Mouse (Mus musculus) intestine, embryonic 14.5 days (tissue): Measurements from ENCODE around the gene Lyplal1. TPM values are rescaled to one million over a fixed set of nuclear protein-coding genes. Genes with fewer than 3 reads are reported as not detected.

Experiments
- ATAC-seq: fragments of 200-750 bp; cut with Nextera tagmentation; replicated peaks from 2 replicates; pipeline ENCODE4 v1.8.0; 2017; ENCODE audit warnings: low read depth, moderate number of reproducible peaks, moderate TSS enrichment, moderate library complexity; ENCODE audit not compliant: low FRiP score, low TSS enrichment
- DNase-seq: peaks from one replicate; pipeline ENCODE4 v3.0.0-alpha.2; 2018; ENCODE audit warnings: low spot score
- H3K27ac ChIP-seq: fragments of 300-500 bp; sonication (generic); 2 replicates; pipeline ENCODE4 v1.5.1; 2014; ENCODE audit warnings: low read depth, mild to moderate bottlenecking, control low read depth
- H3K27me3 ChIP-seq: fragments of 300-500 bp; sonication (generic); replicated peaks from 2 replicates; pipeline ENCODE4 v1.6.1; 2014; ENCODE audit warnings: low read length, control low read depth; ENCODE audit not compliant: control insufficient read depth, insufficient read depth
- H3K36me3 ChIP-seq: fragments of 300-500 bp; sonication (generic); 2 replicates; pipeline ENCODE4 v1.6.1; 2014; ENCODE audit warnings: low read length, control low read depth; ENCODE audit not compliant: control insufficient read depth, insufficient read depth
- H3K4me1 ChIP-seq: fragments of 300-500 bp; sonication (generic); replicated peaks from 2 replicates; pipeline ENCODE4 v1.6.1; 2014; ENCODE audit warnings: low read length, control low read depth, mixed read lengths; ENCODE audit not compliant: control insufficient read depth, insufficient read depth
- H3K4me2 ChIP-seq: fragments of 300-500 bp; sonication (generic); 2 replicates; pipeline ENCODE4 v1.6.1; 2014; ENCODE audit warnings: low read length
- H3K4me3 ChIP-seq: fragments of 300-500 bp; sonication (generic); 2 replicates; pipeline ENCODE4 v1.5.1; 2014; ENCODE audit warnings: low read depth, low read length, control low read depth, mixed read lengths
- H3K9ac ChIP-seq: fragments of 300-500 bp; sonication (generic); 2 replicates; pipeline ENCODE4 v1.6.1; 2014; ENCODE audit warnings: mild to moderate bottlenecking, low read length
- H3K9me3 ChIP-seq: fragments of 300-500 bp; sonication (generic); 2 replicates; pipeline ENCODE4 v1.6.1; 2016; ENCODE audit warnings: low read length, control low read depth; ENCODE audit not compliant: control insufficient read depth
- WGBS: fragments of 180-500 bp; shearing (Covaris S2); extraction: QIAGEN DNeasy Blood & Tissue Kit; methylation state at CpG from one replicate; pipeline ENCODE4 v1.1.7; 2014; 5-methylcytosine and 5-hydroxymethylcytosine counted together
- polyA plus RNA-seq: library from polyadenylated mRNA; unstranded; fragments of >200 nt; fragmentation: Nextera tagmentation; extraction: Ambion mirVana; gene quantifications from 2 replicates; pipeline ENCODE4 v1.2.1, GENCODE M21; 2014

Gene Lyplal1
- polyA plus RNA-seq, 1 experiment from 2014 or later: 16.8 TPM

- Histone ChIP-seq H3K9me3 (no peaks in the 10 kb centered on the region), H3K36me3 (no peaks in the 10 kb centered on the region), H3K4me3 (no peak overlapping the region), H3K4me1 (no peaks in the 10 kb centered on the region), H3K4me2 (no peak overlapping the region), H3K27ac (no peak overlapping the region), H3K27me3 (no peaks in the 10 kb centered on the region), H3K9ac (no peak overlapping the region)
- ATAC-seq (no peak), DNase-seq (no peak)
- 82% methylated on average over 3 of the region's 3 CpGs for WGBS
Measured at GRCm38 (mm10) chr1:186131465-186131864, 14.4 kb upstream of the Lyplal1 start.

DNA sequence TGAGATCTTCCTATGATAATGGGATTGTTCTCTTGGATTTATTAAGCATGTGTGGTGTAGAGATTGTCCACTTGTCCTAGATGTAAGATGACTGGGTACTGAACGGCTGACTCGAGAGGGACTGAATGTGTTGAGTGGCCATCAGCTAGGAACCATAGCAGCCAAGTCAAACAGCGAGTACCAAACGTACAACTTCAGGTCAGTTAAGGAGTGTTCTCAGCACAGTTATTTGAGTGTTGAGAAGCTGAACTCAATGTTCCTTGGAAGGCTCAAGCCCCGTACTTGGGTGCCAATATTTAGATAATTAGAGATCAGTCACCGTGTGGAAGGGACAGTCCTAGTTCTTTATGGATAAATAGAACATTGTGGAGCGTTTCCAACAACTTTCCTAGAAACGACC is 11.8 kb upstream of the Lyplal1 start:
- WGBS: 91% methylated on average over 8 of the region's 8 CpGs
- no peak overlapping the region for H3K4me3 ChIP-seq
- no peaks in the 10 kb centered on the region for H3K9me3 ChIP-seq
- H3K27ac ChIP-seq: no peak overlapping the region
- no peaks in the 10 kb centered on the region for H3K27me3 ChIP-seq
- DNase-seq (no peak), ATAC-seq (no peak)
- no peaks in the 10 kb centered on the region for H3K36me3 ChIP-seq
- H3K4me2 ChIP-seq: no peak overlapping the region
- H3K9ac ChIP-seq: no peak overlapping the region
- H3K4me1 ChIP-seq: no peaks in the 10 kb centered on the region

GRCm38 (mm10) chr1:186126313-186126862 is 9.3 kb upstream of the Lyplal1 start:
- no peaks in the 10 kb centered on the region for H3K36me3 ChIP-seq

GRCm38 (mm10) chr1:186123690-186124089 is 6.6 kb upstream of the Lyplal1 start:
- no peak overlapping the region for H3K27ac ChIP-seq
- no peak overlapping the region for H3K9ac ChIP-seq
- H3K4me2 ChIP-seq: no peak overlapping the region
- H3K4me3 ChIP-seq: no peak overlapping the region
- ATAC-seq: no peak
- H3K9me3 ChIP-seq: no peaks in the 10 kb centered on the region
- no peaks in the 10 kb centered on the region for H3K36me3 ChIP-seq
- H3K4me1 ChIP-seq: no peaks in the 10 kb centered on the region
- DNase-seq: no peak
- H3K27me3 ChIP-seq: no peaks in the 10 kb centered on the region

More at GRCm38 (mm10) chr1:186126313-186126862, 9.3 kb upstream of the Lyplal1 start:
- Histone ChIP-seq H3K4me2 (no peak overlapping the region), H3K27ac (no peak overlapping the region), H3K27me3 (no peaks in the 10 kb centered on the region), H3K4me3 (no peak overlapping the region), H3K9me3 (no peaks in the 10 kb centered on the region), H3K9ac (no peak overlapping the region), H3K4me1 (no peaks in the 10 kb centered on the region)
- no peak for ATAC-seq
- no peak for DNase-seq
- WGBS: 64% methylated on average over 6 of the region's 6 CpGs

DNA sequence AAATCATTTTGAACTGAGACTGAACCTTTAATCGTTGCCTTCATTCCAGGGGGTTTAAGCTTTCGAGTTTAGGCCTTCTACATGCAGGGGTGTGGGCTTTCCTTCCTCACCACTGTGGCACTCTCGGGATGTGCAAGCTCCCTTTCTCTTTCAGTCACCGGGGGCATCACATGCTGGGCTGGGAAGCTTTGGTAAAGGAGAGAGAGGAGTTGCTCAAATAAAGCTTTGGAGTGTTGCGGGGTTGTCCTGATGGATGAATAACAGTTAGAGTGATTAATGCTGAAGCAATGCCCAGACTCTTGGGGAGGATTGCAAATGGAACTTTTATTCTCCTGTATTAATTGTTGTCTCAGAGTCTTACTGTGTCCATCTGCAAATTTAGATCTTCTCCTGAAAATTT is 2.7 kb upstream of the Lyplal1 start:
- Histone ChIP-seq H3K27ac (no peak overlapping the region), H3K9ac (no peak overlapping the region), H3K9me3 (no peaks in the 10 kb centered on the region), H3K4me1 (peaks cover 3% of the 10 kb centered on the region; the same call in 1 of the 2 replicates), H3K27me3 (no peaks in the 10 kb centered on the region), H3K4me2 (no peak overlapping the region), H3K4me3 (no peak overlapping the region), H3K36me3 (no peaks in the 10 kb centered on the region)
- no peak for ATAC-seq
- WGBS: 51% methylated on average over 5 of the region's 5 CpGs
- no peak for DNase-seq

- Histone ChIP-seq H3K36me3 (no peaks in the 10 kb centered on the region), H3K4me2 (peak overlapping the region; percentile 75), H3K9ac (peak overlapping the region; percentile 71; the same call in 1 of the 2 replicates), H3K4me3 (peak overlapping the region; percentile 65; the same call in 1 of the 2 replicates), H3K27me3 (no peaks in the 10 kb centered on the region), H3K27ac (no peak overlapping the region), H3K9me3 (no peaks in the 10 kb centered on the region), H3K4me1 (peaks cover 3% of the 10 kb centered on the region; the same call in 1 of the 2 replicates)
- WGBS: 78% methylated on average over 7 of the region's 7 CpGs
- no peak for ATAC-seq
- DNase-seq: no peak
Measured at GRCm38 (mm10) chr1:186116086-186116600, 967 bp downstream of the Lyplal1 start.

DNA sequence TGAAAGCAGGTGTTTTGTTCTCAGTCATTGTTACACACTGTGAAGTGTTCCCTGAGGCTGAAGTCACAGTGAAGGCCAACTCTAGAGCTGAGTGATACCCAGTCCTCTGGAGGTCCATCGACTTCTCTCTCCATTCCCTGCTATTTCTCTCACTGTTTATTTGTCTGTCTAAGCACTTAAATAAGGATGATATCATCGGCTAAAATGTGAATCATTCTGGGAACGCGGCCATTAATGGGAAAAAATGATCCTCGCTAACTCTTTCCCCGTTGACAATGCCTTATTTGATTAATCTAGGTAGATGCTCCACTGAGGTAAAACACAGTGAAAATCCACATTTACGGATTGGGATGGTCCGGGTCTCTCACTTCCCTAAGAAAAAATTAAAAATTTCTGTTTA is 14.8 kb downstream of the Lyplal1 start:
- 64% methylated on average over 8 of the region's 8 CpGs for WGBS
- ATAC-seq (no peak), DNase-seq (no peak)
- no peak overlapping the region for H3K4me2 ChIP-seq
- no peaks in the 10 kb centered on the region for H3K9me3 ChIP-seq
- no peak overlapping the region for H3K27ac ChIP-seq
- no peak overlapping the region for H3K9ac ChIP-seq
- H3K27me3 ChIP-seq: no peaks in the 10 kb centered on the region
- no peaks in the 10 kb centered on the region for H3K36me3 ChIP-seq
- H3K4me3 ChIP-seq: no peak overlapping the region
- no peaks in the 10 kb centered on the region for H3K4me1 ChIP-seq

DNA sequence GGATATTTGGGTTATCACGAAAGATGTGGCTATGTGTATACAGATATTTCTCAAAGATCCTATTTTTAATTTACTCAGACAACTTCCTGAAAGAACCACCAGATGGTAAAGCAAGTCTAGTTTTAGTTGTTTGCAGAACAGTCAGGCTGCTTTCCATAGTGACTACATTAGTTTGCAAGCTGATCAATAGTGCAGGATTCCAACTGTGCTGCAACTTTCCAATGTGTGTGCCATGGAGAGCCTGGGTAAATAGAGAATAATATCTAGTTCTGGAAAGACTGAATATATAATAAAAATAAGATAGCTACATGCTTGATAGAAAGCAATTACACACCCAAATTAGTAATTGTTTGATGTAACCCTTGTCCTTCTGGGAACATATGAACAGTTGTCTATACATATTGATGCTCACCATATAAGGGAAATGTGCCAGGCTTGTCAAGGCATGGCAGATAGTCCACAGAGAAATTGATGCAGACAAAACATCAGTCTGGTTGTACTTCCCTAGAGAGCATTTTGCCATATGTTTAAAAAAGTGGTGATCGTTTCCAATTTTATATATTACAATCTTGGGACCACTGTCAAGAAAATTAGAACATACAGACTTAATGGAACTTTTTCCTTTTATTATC is 50.7 kb downstream of the Lyplal1 start:
- ATAC-seq (no peak), DNase-seq (no peak)
- Histone ChIP-seq H3K9me3 (0 out of 2 replicates have a peak, but pooled peaks cover 3% of the 10 kb centered on the region), H3K4me1 (no peaks in the 10 kb centered on the region), H3K36me3 (no peaks in the 10 kb centered on the region), H3K27me3 (no peaks in the 10 kb centered on the region), H3K27ac (no peak overlapping the region), H3K4me3 (no peak overlapping the region), H3K4me2 (no peak overlapping the region), H3K9ac (no peak overlapping the region)
- 85% methylated on average over 2 of the region's 2 CpGs for WGBS

GRCm38 (mm10) chr1:186060041-186060440 is 57.1 kb downstream of the Lyplal1 start:
- DNase-seq (no peak), ATAC-seq (no peak)

More at GRCm38 (mm10) chr1:186060041-186060440, 57.1 kb downstream of the Lyplal1 start:
- Histone ChIP-seq H3K9ac (no peak overlapping the region), H3K4me1 (no peaks in the 10 kb centered on the region), H3K27me3 (no peaks in the 10 kb centered on the region), H3K4me3 (no peak overlapping the region), H3K36me3 (no peaks in the 10 kb centered on the region), H3K27ac (no peak overlapping the region), H3K9me3 (no peaks in the 10 kb centered on the region), H3K4me2 (no peak overlapping the region)
- 95% methylated on average over 2 of the region's 2 CpGs for WGBS
